Mouse (Mus musculus): Measurements from ENCODE around the gene Slc25a47.

DNA sequence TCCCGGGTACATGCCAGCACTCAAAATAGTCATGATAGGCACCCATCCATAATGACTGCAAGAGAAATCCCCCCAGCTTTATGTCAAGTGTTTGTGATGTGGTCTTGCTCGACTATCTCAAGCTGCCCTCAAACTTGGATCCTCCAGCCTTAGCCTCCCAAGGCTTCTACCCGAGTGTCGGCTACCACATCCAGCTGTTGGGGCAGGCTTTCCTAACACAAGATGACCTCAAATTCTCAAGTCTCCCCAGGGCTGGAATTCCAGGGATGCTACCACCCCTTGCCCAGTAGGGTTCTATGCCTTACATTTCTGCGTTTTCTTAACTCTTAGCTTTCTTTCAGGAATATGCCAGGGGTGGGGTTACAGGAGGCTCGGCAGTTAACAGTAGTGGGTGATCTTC lies 5.5 kb upstream of the Slc25a47 start:
- TF ChIP-seq CTCF (IDR thresholded peaks at IDR 0.05; ENCODE audit: extremely low read depth, insufficient read depth, low read length) (no peak), POLR2A (IDR thresholded peaks at IDR 0.05; ENCODE audit: extremely low read depth, insufficient read depth, low read length) (no peak)
